Mouse (Mus musculus) heart, embryonic 14.5 days (tissue): ENCODE data around the gene Ndufs7. TPM values are rescaled to one million over a fixed set of nuclear protein-coding genes. Genes with fewer than 3 reads are reported as not detected.

ENCODE experiments used
- ATAC-seq: fragments of 200-750 bp; cut with Nextera tagmentation; 2 replicates; pipeline ENCODE4 v1.8.0; 2017; ENCODE audit warnings: low read depth, moderate TSS enrichment; ENCODE audit not compliant: insufficient number of reproducible peaks, insufficient read depth, low FRiP score
- H3K27ac ChIP-seq, 2 experiments: fragments of 200-500 bp in 1 of 2; fragments of 300-500 bp in 1 of 2; sonication (generic) in 1 of 2; replicated peaks in 1 of 2; 2 replicates each; pipeline ENCODE4 v1.5.1; 2012 to 2014; ENCODE audit warnings: low read depth in 2 of 2, low read length in 2 of 2, control low read depth in 1 of 2, mild to moderate bottlenecking in 1 of 2, mixed read lengths in 1 of 2; ENCODE audit not compliant: control insufficient read depth in 1 of 2, insufficient read depth in 1 of 2
- H3K27me3 ChIP-seq: fragments of 300-500 bp; sonication (generic); 2 replicates; pipeline ENCODE4 v1.6.1; 2014; ENCODE audit warnings: mild to moderate bottlenecking, low read length, control low read depth; ENCODE audit not compliant: control insufficient read depth, insufficient read depth
- H3K36me3 ChIP-seq: fragments of 300-500 bp; sonication (generic); 2 replicates; pipeline ENCODE4 v1.6.1; 2014; ENCODE audit warnings: mild to moderate bottlenecking, control low read depth, low read length, mixed read lengths; ENCODE audit not compliant: control insufficient read depth, insufficient read depth
- H3K4me1 ChIP-seq, 2 experiments: fragments of 200-500 bp in 1 of 2; fragments of 300-500 bp in 1 of 2; sonication (generic) in 1 of 2; 2 replicates each; pipeline ENCODE4 v1.6.1; 2012 to 2014; ENCODE audit warnings: low read length in 2 of 2, control low read depth in 1 of 2, mixed read lengths in 1 of 2; ENCODE audit not compliant: control insufficient read depth in 2 of 2, insufficient read depth in 2 of 2
- H3K4me2 ChIP-seq: fragments of 300-500 bp; sonication (generic); 2 replicates; pipeline ENCODE4 v1.6.1; 2014; ENCODE audit warnings: mild to moderate bottlenecking, low read length
- H3K4me3 ChIP-seq, 2 experiments: fragments of 200-500 bp in 1 of 2; fragments of 300-500 bp in 1 of 2; sonication (generic) in 1 of 2; 2 replicates each; pipeline ENCODE4 v1.5.1; 2012 to 2014; ENCODE audit warnings: low read length in 2 of 2, mild to moderate bottlenecking in 2 of 2, control low read depth in 1 of 2, low read depth in 1 of 2, moderate library complexity in 1 of 2; ENCODE audit not compliant: control insufficient read depth in 1 of 2, insufficient read depth in 1 of 2
- H3K9ac ChIP-seq: fragments of 300-500 bp; sonication (generic); 2 replicates; pipeline ENCODE4 v1.6.1; 2014; ENCODE audit warnings: mild to moderate bottlenecking, low read length
- H3K9me3 ChIP-seq: fragments of 300-500 bp; sonication (generic); 2 replicates; pipeline ENCODE4 v1.6.1; 2016; ENCODE audit warnings: low read length, control low read depth; ENCODE audit not compliant: control insufficient read depth
- WGBS: fragments of 180-500 bp; shearing (Covaris S2); extraction: QIAGEN DNeasy Blood & Tissue Kit; methylation state at CpG from one replicate; pipeline ENCODE4 v1.1.7; 2014; 5-methylcytosine and 5-hydroxymethylcytosine counted together
- polyA plus RNA-seq: library from polyadenylated mRNA; unstranded; fragments of >200 nt; fragmentation: Nextera tagmentation; extraction: Ambion mirVana; gene quantifications from 2 replicates; pipeline ENCODE4 v1.2.1, GENCODE M21; 2014

The Ndufs7 gene
- 721 and 734 TPM in 2 replicates for polyA plus RNA-seq

DNA sequence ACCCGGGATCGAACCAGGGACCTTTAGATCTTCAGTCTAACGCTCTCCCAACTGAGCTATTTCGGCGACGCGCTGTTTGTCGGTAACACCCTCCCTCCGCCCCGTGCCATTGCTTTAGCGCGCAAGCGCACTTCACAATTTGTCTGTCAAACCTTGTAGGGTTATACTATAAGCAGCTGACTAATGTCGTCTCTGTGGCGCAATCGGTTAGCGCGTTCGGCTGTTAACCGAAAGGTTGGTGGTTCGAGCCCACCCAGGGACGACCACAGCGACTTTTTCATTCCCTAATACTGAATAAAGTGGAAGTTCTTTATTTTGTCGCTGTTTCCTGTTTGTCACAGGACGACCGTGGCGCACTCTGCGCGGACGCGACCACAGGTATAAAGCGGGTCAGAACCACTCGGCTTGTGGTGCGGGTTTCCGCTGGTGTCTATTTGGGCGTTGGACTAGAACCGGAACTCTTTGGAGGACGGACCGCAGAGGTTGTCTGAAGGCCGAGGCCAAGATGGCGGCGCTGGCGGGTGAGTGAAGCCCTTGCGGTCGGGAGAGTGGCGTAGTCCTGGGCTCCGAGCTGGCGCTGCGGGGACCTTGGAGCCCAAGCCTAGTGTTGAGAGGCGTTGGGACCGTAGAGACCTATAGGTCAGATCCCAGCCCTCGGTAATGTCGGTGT lies at the start of gene Ndufs7:
Ndufs7 (plus strand) TSS at position 151 of the 670 bp plus-strand sequence.
- peak within 1 kb of the TSS; percentile 91 for H3K4me2 ChIP-seq
- peak within 1 kb of the TSS; percentile 95 for H3K9ac ChIP-seq
- peak; percentile 79 for ATAC-seq
- peaks cover 30% of the 10 kb centered on the region for H3K36me3 ChIP-seq
- WGBS: under 1% methylated on average over 53 of the region's 53 CpGs
- H3K4me1 ChIP-seq: peaks cover 9 to 19% of the 10 kb centered on the region in 2 experiments
- no peaks in the 10 kb centered on the region for H3K27me3 ChIP-seq
- H3K27ac ChIP-seq: peak within 1 kb of the TSS; percentile 95
- peak within 1 kb of the TSS; percentile 82 to 90 for H3K4me3 ChIP-seq
- no peaks in the 10 kb centered on the region for H3K9me3 ChIP-seq

DNA sequence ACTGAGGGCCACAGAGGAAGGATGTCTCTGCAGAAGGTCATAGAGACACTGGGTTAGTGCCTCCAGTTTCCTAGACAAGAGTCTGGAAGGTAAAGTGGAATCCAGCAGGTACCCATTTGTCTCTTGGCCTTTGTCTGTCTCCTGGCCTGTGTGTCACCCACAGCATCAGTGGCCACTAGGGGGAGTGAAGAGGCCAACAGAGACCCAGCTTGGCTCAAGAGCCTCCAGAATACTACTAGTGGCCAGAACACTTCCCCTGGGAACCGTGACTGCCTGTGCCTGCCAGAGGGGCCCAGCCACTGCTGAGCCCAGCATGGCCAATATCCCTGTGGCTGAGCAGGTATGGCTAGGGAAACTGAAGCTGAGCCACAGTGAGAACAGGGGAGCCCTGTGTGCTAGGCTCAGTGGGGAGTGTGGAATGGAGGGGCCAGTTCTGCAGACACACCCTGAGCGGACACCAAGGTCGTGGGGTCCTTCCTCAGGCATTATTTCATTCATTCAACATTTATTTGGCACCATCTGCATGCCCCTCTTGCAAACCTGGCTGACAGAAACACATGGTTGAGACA lies 49.4 kb upstream of the Ndufs7 start:
- 49% methylated on average over 3 of the region's 3 CpGs for WGBS
- Histone ChIP-seq H3K9ac (no peak overlapping the region), H3K4me1 (peaks cover 2 to 5% of the 10 kb centered on the region in 2 experiments; a peak in 2 of 4 replicates), H3K9me3 (no peaks in the 10 kb centered on the region), H3K4me3 (no peak overlapping the region), H3K36me3 (no peaks in the 10 kb centered on the region), H3K27me3 (no peaks in the 10 kb centered on the region), H3K27ac (no peak overlapping the region), H3K4me2 (no peak overlapping the region)
- ATAC-seq: peak; percentile 76

DNA sequence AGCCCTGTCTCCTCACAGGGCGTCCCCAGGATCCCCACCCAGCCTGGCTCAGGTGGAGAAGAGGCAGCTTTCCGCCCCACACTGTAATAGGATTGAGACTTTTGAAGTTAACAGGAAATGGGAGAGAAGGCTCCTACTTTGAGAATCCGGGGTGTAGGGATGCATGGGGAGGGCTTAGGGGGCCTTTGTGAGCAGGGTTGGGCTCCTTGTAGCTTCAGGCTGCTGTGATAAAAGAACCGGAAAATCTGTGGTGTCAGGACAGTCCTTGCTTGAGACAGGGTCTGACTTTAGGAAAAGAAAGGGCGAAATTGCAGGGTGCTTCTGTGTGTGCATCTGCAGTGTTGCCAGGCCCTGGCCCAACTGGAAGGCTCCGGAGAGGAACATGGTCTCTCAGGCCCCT lies 48.4 kb upstream of the Ndufs7 start:
- H3K27ac ChIP-seq: no peak overlapping the region
- no peaks in the 10 kb centered on the region for H3K36me3 ChIP-seq
- H3K4me3 ChIP-seq: no peak overlapping the region
- H3K9me3 ChIP-seq: no peaks in the 10 kb centered on the region
- H3K27me3 ChIP-seq: no peaks in the 10 kb centered on the region
- 74% methylated on average over 6 of the region's 6 CpGs for WGBS
- H3K9ac ChIP-seq: no peak overlapping the region
- H3K4me2 ChIP-seq: no peak overlapping the region
- ATAC-seq: no peak
- peaks cover 2 to 5% of the 10 kb centered on the region in 2 experiments; a peak in 2 of 4 replicates for H3K4me1 ChIP-seq

DNA sequence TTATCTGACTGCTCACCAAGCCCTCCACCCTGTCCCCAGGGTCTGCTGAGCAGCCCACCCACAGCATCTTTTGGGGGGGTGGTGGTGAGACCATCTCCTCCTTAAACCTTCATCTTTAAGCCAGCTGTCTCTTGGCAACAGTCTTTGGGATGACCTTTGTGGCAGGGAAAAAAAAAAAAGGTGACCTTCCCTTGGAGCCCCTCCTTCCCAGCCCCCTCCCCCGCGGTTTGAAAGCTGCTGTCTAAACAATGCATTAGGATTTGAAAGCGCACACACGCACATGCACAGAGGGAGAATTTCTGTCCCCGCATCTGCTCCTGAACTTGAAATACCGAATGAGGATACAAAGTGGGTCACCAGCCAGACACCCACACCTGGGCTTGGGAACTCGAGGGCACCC lies 44.9 kb upstream of the Ndufs7 start:
- Histone ChIP-seq H3K36me3 (no peaks in the 10 kb centered on the region), H3K27me3 (no peaks in the 10 kb centered on the region; the same call in 1 of the 2 replicates), H3K9ac (no peak overlapping the region), H3K4me3 (no peak overlapping the region), H3K27ac (no peak overlapping the region), H3K4me1 (peaks cover 4 to 7% of the 10 kb centered on the region in 2 experiments; a peak in 2 of 4 replicates), H3K9me3 (no peaks in the 10 kb centered on the region), H3K4me2 (no peak overlapping the region)
- ATAC-seq: no peak
- 32% methylated on average over 7 of the region's 7 CpGs for WGBS

DNA sequence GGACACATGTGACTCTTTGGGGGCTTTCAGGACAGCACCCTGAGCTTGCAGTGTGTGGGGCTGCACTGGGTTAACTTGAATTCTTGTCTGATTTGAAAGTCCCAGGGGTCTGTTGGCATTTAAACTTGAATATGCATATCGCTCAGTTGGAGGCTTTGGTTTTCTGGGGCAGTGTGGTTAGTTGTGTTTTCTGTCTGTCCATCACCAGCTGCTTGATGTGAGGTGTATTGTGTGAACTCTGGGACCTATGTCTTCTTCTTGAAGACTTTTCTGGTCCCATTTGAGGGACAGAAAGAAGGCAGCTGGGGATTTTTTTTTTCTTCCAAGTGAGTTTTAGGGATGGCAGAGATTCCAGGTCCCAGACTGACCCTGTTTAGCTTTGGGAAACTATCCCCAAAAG lies 41.7 kb upstream of the Ndufs7 start:
- no peak overlapping the region for H3K4me3 ChIP-seq
- no peaks in the 10 kb centered on the region; the same call in 1 of the 2 replicates for H3K27me3 ChIP-seq
- H3K9ac ChIP-seq: no peak overlapping the region
- H3K27ac ChIP-seq: no peak overlapping the region
- peaks cover 4% of the 10 kb centered on the region in 2 experiments; a peak in 2 of 4 replicates for H3K4me1 ChIP-seq
- no peak overlapping the region for H3K4me2 ChIP-seq
- no peaks in the 10 kb centered on the region for H3K9me3 ChIP-seq
- 61% methylated on average over 1 of the region's 1 CpGs for WGBS
- H3K36me3 ChIP-seq: no peaks in the 10 kb centered on the region
- no peak for ATAC-seq

DNA sequence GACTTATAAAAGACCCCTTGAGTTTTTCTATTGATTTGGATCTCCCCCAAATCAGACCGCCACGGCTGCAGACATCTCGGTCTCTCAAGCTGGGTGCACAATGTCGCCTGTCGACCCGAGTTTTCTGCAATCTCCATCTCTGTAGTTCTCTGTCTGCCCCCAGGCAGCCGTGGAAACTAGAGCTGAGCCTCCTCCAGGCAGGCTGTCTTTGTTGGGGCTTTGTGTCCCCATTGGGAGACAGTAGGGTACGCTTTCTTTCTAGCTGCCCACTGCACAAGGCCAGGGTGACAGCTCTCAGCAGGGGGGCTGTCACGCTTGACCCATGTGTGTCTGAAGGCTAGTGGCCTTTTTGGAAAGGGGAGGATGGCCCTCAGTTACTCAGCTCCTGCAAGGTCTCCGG lies 41.2 kb upstream of the Ndufs7 start:
- Histone ChIP-seq H3K27ac (no peak overlapping the region), H3K9me3 (no peaks in the 10 kb centered on the region), H3K4me3 (no peak overlapping the region), H3K4me2 (no peak overlapping the region), H3K27me3 (no peaks in the 10 kb centered on the region; the same call in 1 of the 2 replicates), H3K9ac (no peak overlapping the region), H3K4me1 (peaks cover 4% of the 10 kb centered on the region in 2 experiments; a peak in 2 of 4 replicates), H3K36me3 (no peaks in the 10 kb centered on the region)
- WGBS: 68% methylated on average over 10 of the region's 10 CpGs
- no peak for ATAC-seq

DNA sequence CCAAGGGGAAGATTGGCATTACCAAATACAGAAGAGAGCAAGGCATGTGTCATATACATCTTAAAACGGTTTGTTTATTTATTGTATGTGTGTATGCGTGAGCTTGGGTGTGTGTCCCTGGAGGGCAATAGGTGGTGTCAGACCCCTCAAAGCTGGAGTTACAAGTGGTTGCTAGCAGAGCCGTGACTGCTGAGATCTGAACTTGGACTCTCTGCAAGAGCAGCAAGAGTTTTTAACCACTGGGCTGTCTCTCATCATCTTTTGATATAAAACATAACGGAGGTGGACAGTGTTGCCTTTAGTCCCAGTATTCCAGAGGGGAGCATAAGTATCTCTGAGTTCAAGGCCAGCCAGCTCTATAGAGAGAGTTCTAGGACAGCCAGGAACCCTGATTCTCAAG lies 40.7 kb upstream of the Ndufs7 start:
- 77% methylated on average over 4 of the region's 4 CpGs for WGBS

More for the DNA sequence above, 40.7 kb upstream of the Ndufs7 start:
- Histone ChIP-seq H3K9ac (no peak overlapping the region), H3K4me1 (peaks cover 4% of the 10 kb centered on the region in 2 experiments; a peak in 2 of 4 replicates), H3K4me3 (no peak overlapping the region), H3K4me2 (no peak overlapping the region), H3K36me3 (no peaks in the 10 kb centered on the region), H3K27ac (no peak overlapping the region), H3K27me3 (no peaks in the 10 kb centered on the region; the same call in 1 of the 2 replicates), H3K9me3 (no peaks in the 10 kb centered on the region)
- ATAC-seq: no peak
